ENCODE assay signal across 41 mouse cellular contexts in genomic region chr7:43994821-43995220, GRCm38 (mm10). TPM values are rescaled to one million over a fixed set of nuclear protein-coding genes. Genes with fewer than 3 reads are reported as not detected.
"Had no signal": no experiment of that assay in that cellular context is flagged by ENCODE, and none has a peak within 500 bp of the region (broad histone marks: within the 10 kb centered on the region; RNA-seq: fewer than 3 reads in every experiment).

No protein-coding gene starts in this region.

RNA-seq across cellular contexts. Expression of gene Klk1b11, which starts 0.9 kb away (rescaled TPM):
- total RNA-seq: heart, postnatal 10 days; heart, postnatal 14 days; heart, postnatal 25 days; heart, postnatal 36 days; heart, postnatal 4 days; hematopoietic stem cell, adult 5-6 weeks; hindbrain, postnatal 0 days; layer of hippocampus, adult 18-20 months; layer of hippocampus, adult 2 months; layer of hippocampus, adult 8-10 months; layer of hippocampus, postnatal 10 days; layer of hippocampus, postnatal 14 days; layer of hippocampus, postnatal 25 days; layer of hippocampus, postnatal 36 days; left cerebral cortex, adult 18-20 months had no signal
- polyA plus RNA-seq: heart, embryonic 10.5 days; heart, embryonic 11.5 days; heart, embryonic 12.5 days; heart, embryonic 13.5 days; heart, embryonic 14.5 days; heart, embryonic 15.5 days; heart, postnatal 0 days; hindbrain, embryonic 10.5 days; hindbrain, embryonic 11.5 days; hindbrain, embryonic 12.5 days; hindbrain, embryonic 13.5 days; hindbrain, embryonic 14.5 days; hindbrain, embryonic 15.5 days; hindbrain, embryonic 16.5 days; hindbrain, postnatal 0 days; inflammation-experienced regulatory T-cells, adult 6 months; intestine, embryonic 14.5 days; intestine, embryonic 15.5 days; intestine, embryonic 16.5 days; intestine, postnatal 0 days; kidney, embryonic 14.5 days; kidney, embryonic 15.5 days; kidney, embryonic 16.5 days; large intestine, adult 2 months had no signal

RNA-seq across cellular contexts. Expression of gene Klk1b26, which starts 17.1 kb away (rescaled TPM):
- total RNA-seq: heart, postnatal 10 days; heart, postnatal 14 days; heart, postnatal 4 days; hematopoietic stem cell, adult 5-6 weeks; hindbrain, postnatal 0 days; layer of hippocampus, adult 18-20 months; layer of hippocampus, adult 2 months; layer of hippocampus, adult 8-10 months; layer of hippocampus, postnatal 10 days; layer of hippocampus, postnatal 14 days; layer of hippocampus, postnatal 25 days; layer of hippocampus, postnatal 36 days; left cerebral cortex, adult 18-20 months had no signal
- polyA plus RNA-seq: heart, embryonic 10.5 days; heart, embryonic 11.5 days; heart, embryonic 12.5 days; heart, embryonic 13.5 days; heart, embryonic 14.5 days; heart, embryonic 15.5 days; heart, postnatal 0 days; hindbrain, embryonic 10.5 days; hindbrain, embryonic 11.5 days; hindbrain, embryonic 12.5 days; hindbrain, embryonic 13.5 days; hindbrain, embryonic 14.5 days; hindbrain, embryonic 15.5 days; hindbrain, embryonic 16.5 days; hindbrain, postnatal 0 days; inflammation-experienced regulatory T-cells, adult 6 months; intestine, embryonic 14.5 days; intestine, embryonic 15.5 days; intestine, embryonic 16.5 days; intestine, postnatal 0 days; kidney, adult 2 months; kidney, embryonic 14.5 days; kidney, embryonic 16.5 days; kidney, postnatal 0 days; large intestine, adult 2 months had no signal

RNA-seq across cellular contexts. Expression of gene Klk1b9, which starts 19.0 kb away (rescaled TPM):
- total RNA-seq: heart, postnatal 10 days; heart, postnatal 14 days; heart, postnatal 25 days; heart, postnatal 36 days; heart, postnatal 4 days; hematopoietic stem cell, adult 5-6 weeks; hindbrain, postnatal 0 days; layer of hippocampus, adult 18-20 months; layer of hippocampus, adult 2 months; layer of hippocampus, adult 8-10 months; layer of hippocampus, postnatal 10 days; layer of hippocampus, postnatal 14 days; layer of hippocampus, postnatal 25 days; layer of hippocampus, postnatal 36 days; left cerebral cortex, adult 18-20 months had no signal
- polyA plus RNA-seq: heart, embryonic 10.5 days; heart, embryonic 11.5 days; heart, embryonic 12.5 days; heart, embryonic 13.5 days; heart, embryonic 14.5 days; heart, embryonic 15.5 days; heart, embryonic 16.5 days; heart, postnatal 0 days; hindbrain, embryonic 10.5 days; hindbrain, embryonic 11.5 days; hindbrain, embryonic 12.5 days; hindbrain, embryonic 13.5 days; hindbrain, embryonic 14.5 days; hindbrain, embryonic 15.5 days; hindbrain, embryonic 16.5 days; hindbrain, postnatal 0 days; intestine, embryonic 14.5 days; intestine, embryonic 15.5 days; intestine, embryonic 16.5 days; intestine, postnatal 0 days; kidney, embryonic 14.5 days; kidney, embryonic 15.5 days; kidney, embryonic 16.5 days; large intestine, adult 2 months had no signal

RNA-seq across cellular contexts. Expression of gene Klk1b1, which starts 28.3 kb away (rescaled TPM):
- total RNA-seq: heart, postnatal 10 days; heart, postnatal 14 days; heart, postnatal 25 days; heart, postnatal 36 days; heart, postnatal 4 days; hematopoietic stem cell, adult 5-6 weeks; hindbrain, postnatal 0 days; layer of hippocampus, adult 18-20 months; layer of hippocampus, adult 2 months; layer of hippocampus, adult 8-10 months; layer of hippocampus, postnatal 10 days; layer of hippocampus, postnatal 14 days; layer of hippocampus, postnatal 25 days; layer of hippocampus, postnatal 36 days; left cerebral cortex, adult 18-20 months had no signal
- polyA plus RNA-seq: heart, embryonic 10.5 days; heart, embryonic 11.5 days; heart, embryonic 12.5 days; heart, embryonic 13.5 days; heart, embryonic 14.5 days; heart, embryonic 15.5 days; heart, postnatal 0 days; hindbrain, embryonic 10.5 days; hindbrain, embryonic 11.5 days; hindbrain, embryonic 12.5 days; hindbrain, embryonic 13.5 days; hindbrain, embryonic 14.5 days; hindbrain, embryonic 15.5 days; hindbrain, embryonic 16.5 days; hindbrain, postnatal 0 days; inflammation-experienced regulatory T-cells, adult 6 months; intestine, embryonic 14.5 days; intestine, embryonic 15.5 days; intestine, embryonic 16.5 days; intestine, postnatal 0 days; kidney, embryonic 14.5 days; kidney, embryonic 15.5 days; kidney, embryonic 16.5 days; kidney, postnatal 0 days; large intestine, adult 2 months had no signal

RNA-seq across cellular contexts. Expression of gene Klk1b8, which starts 44.4 kb away (rescaled TPM):
- total RNA-seq: heart, postnatal 10 days; heart, postnatal 14 days; heart, postnatal 25 days; heart, postnatal 36 days; heart, postnatal 4 days; hematopoietic stem cell, adult 5-6 weeks; hindbrain, postnatal 0 days; layer of hippocampus, adult 18-20 months; layer of hippocampus, adult 2 months; layer of hippocampus, adult 8-10 months; layer of hippocampus, postnatal 10 days; layer of hippocampus, postnatal 14 days; layer of hippocampus, postnatal 25 days; layer of hippocampus, postnatal 36 days; left cerebral cortex, adult 18-20 months had no signal
- polyA plus RNA-seq: heart, embryonic 10.5 days; heart, embryonic 11.5 days; heart, embryonic 12.5 days; heart, embryonic 13.5 days; heart, embryonic 14.5 days; heart, embryonic 15.5 days; heart, embryonic 16.5 days; heart, postnatal 0 days; hindbrain, embryonic 10.5 days; hindbrain, embryonic 11.5 days; hindbrain, embryonic 12.5 days; hindbrain, embryonic 13.5 days; hindbrain, embryonic 14.5 days; hindbrain, embryonic 15.5 days; hindbrain, embryonic 16.5 days; inflammation-experienced regulatory T-cells, adult 6 months; intestine, embryonic 14.5 days; intestine, postnatal 0 days; kidney, embryonic 14.5 days; kidney, embryonic 15.5 days; kidney, embryonic 16.5 days; large intestine, adult 2 months had no signal
